Mouse (Mus musculus) olfactory bulb, adult 2 months (tissue): ENCODE measurements around the gene Cntnap2.

Experiments used
- CTCF ChIP-seq: fragments of 200-500 bp; IDR thresholded peaks from 2 replicates; pipeline ENCODE4 v1.5.1; 2012; ENCODE audit warnings: low read depth, mild to moderate bottlenecking, low read length, moderate library complexity; ENCODE audit not compliant: insufficient read depth
- POLR2A ChIP-seq: fragments of 200-500 bp; IDR thresholded peaks from 2 replicates; pipeline ENCODE4 v1.6.1; 2012; ENCODE audit warnings: mild to moderate bottlenecking, low read depth, low read length, moderate library complexity; ENCODE audit not compliant: insufficient read depth

- no peak for TF ChIP-seq POLR2A
- TF ChIP-seq CTCF = no peak
Measured at GRCm38 (mm10) chr6:46502786-46503185, 1443.6 kb downstream of the Cntnap2 start.
